In the genomic region with DNA sequence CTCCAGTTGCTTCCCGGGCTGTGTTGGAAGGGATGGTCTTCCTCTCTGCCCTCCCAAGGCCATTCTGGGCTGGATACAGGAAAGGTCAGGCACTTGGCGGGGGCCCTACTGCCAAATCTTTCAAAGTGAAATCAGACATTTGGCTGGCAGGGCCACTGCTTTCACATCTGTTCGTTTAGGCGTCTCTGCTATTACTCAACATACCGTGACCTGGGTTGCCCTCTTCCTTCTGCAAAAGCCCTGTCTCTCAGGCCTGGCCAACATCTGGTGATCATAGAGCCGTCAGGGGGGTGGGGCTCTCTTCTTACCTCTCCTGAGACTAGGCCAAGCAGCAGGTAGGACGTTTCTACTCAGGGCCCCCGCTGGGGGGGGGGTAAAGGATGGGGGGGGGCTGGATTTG, we compare ENCODE assay signal across 9 mouse cellular contexts. TPM values are rescaled to one million over a fixed set of nuclear protein-coding genes. Genes with fewer than 3 reads are reported as not detected.
DNase-seq lines count a peak whose midpoint lies in the region; ATAC-seq and TF ChIP-seq lines count a peak whose summit lies in the region.
"Had no signal": no experiment of that assay in that cellular context is flagged by ENCODE, and none has a peak within 500 bp of the region (broad histone marks: within the 10 kb centered on the region; RNA-seq: fewer than 3 reads in every experiment).

No protein-coding gene starts in this region.

- no peak overlapping the region for H3K27ac ChIP-seq in hindbrain, embryonic 10.5 days
- H3K27ac ChIP-seq in hindbrain, postnatal 0 days, result no peak overlapping the region
- H3K27ac ChIP-seq: heart, embryonic 15.5 days had no signal

- H3K4me2 ChIP-seq in hindbrain, postnatal 0 days (ENCODE audit: low read depth, low read length), result no peak overlapping the region
- H3K4me2 ChIP-seq: heart, embryonic 15.5 days had no signal

- peaks cover 29% of the 10 kb centered on the region for H3K4me1 ChIP-seq in hindbrain, embryonic 10.5 days (replicated peaks)
- H3K4me1 ChIP-seq in hindbrain, postnatal 0 days (ENCODE audit: insufficient read depth, low read length), result no peaks in the 10 kb centered on the region

- 44% methylated on average over 8 of the region's 8 CpGs for WGBS in hindbrain, embryonic 10.5 days
- WGBS in hindbrain, postnatal 0 days, result 56% methylated on average over 8 of the region's 8 CpGs

- no peak for ATAC-seq in hindbrain, postnatal 0 days

- no peaks in the 10 kb centered on the region for H3K27me3 ChIP-seq in hindbrain, embryonic 10.5 days (ENCODE audit: insufficient read depth, poor library complexity, severe bottlenecking)
- H3K27me3 ChIP-seq in hindbrain, postnatal 0 days (ENCODE audit: insufficient read depth, low read length), result no peaks in the 10 kb centered on the region
- H3K27me3 ChIP-seq: heart, embryonic 15.5 days had no signal

- H3K9me3 ChIP-seq in hindbrain, embryonic 10.5 days, result no peaks in the 10 kb centered on the region
- H3K9me3 ChIP-seq in hindbrain, postnatal 0 days (ENCODE audit: low read length), result no peaks in the 10 kb centered on the region
- H3K9me3 ChIP-seq: heart, embryonic 15.5 days had no signal

- no peak overlapping the region for H3K4me3 ChIP-seq in hindbrain, embryonic 10.5 days
- H3K4me3 ChIP-seq in hindbrain, postnatal 0 days (ENCODE audit: low read length), result no peak overlapping the region
- H3K4me3 ChIP-seq: heart, embryonic 15.5 days had no signal

- DNase-seq in hindbrain, embryonic 10.5 days (ENCODE audit: low spot score), result peak; percentile 61
- no peak for DNase-seq in hindbrain, postnatal 0 days (ENCODE audit: low spot score)
- DNase-seq in embryo, embryonic 11.5 days (ENCODE audit: low read depth, low spot score), result peak; percentile 35
- peak; percentile 72 for DNase-seq in heart, postnatal 4 days
- DNase-seq in monocyte, adult 2 months (ENCODE audit: low read depth in 1 of 2, low spot score in 2 of 2), result peak; percentile 50 to 54
- DNase-seq in thymus, postnatal 36 days, result no peak
- no peak for DNase-seq in layer of hippocampus, postnatal 10 days (ENCODE audit: low spot score in 2 of 2)
- DNase-seq in right cerebral cortex, adult 18-20 months, result no peak

- no peak for TF ChIP-seq CTCF in hindbrain, postnatal 0 days (IDR thresholded peaks at IDR 0.05; ENCODE audit: low read depth)

- no peaks in the 10 kb centered on the region for H3K36me3 ChIP-seq in hindbrain, embryonic 10.5 days
- no peaks in the 10 kb centered on the region for H3K36me3 ChIP-seq in hindbrain, postnatal 0 days (ENCODE audit: insufficient read depth, low read length)
- H3K36me3 ChIP-seq: heart, embryonic 15.5 days had no signal

- no peak overlapping the region for H3K9ac ChIP-seq in hindbrain, postnatal 0 days (replicated peaks; ENCODE audit: low read length)
- H3K9ac ChIP-seq: heart, embryonic 15.5 days had no signal

RNA-seq across cellular contexts. Expression of a gene that starts 10.5 kb away (rescaled TPM):
- polyA plus RNA-seq in hindbrain, embryonic 10.5 days (2016; fragmentation: Nextera tagmentation; extraction: Ambion mirVana), result 2.9 and 4.1 TPM in 2 replicates
- 21.2 and 23.2 TPM in 2 replicates for total RNA-seq in hindbrain, postnatal 0 days (2014; rRNA removed)
- polyA plus RNA-seq in hindbrain, postnatal 0 days (2015; fragmentation: Nextera tagmentation; extraction: Ambion mirVana), result 7.6 and 8.6 TPM in 2 replicates
- total RNA-seq in heart, postnatal 4 days (2021), result 1 to 10 TPM; 4.0 to 5.4 TPM
- 1 to 10 TPM; 5.0 to 6.1 TPM for total RNA-seq in layer of hippocampus, postnatal 10 days (2021)

Comparison
In these comparisons a context has a peak if more than half of its experiments do, and no peak if none do; other contexts are left out.
1. DNase-seq: peak in hindbrain, embryonic 10.5 days (single experiment), embryo, embryonic 11.5 days (single experiment), heart, postnatal 4 days (single experiment) and monocyte, adult 2 months (2 of 2); none in hindbrain, postnatal 0 days (single experiment), thymus, postnatal 36 days (0 of 2), layer of hippocampus, postnatal 10 days (0 of 2) and right cerebral cortex, adult 18-20 months (single experiment).